ENCODE assay signal across 9 mouse cellular contexts in genomic region chr13:42244240-42245086, GRCm38 (mm10). TPM values are rescaled to one million over a fixed set of nuclear protein-coding genes. Genes with fewer than 3 reads are reported as not detected.
DNase-seq lines count a peak whose midpoint lies in the region; ATAC-seq and TF ChIP-seq lines count a peak whose summit lies in the region.
"Had no signal": no experiment of that assay in that cellular context is flagged by ENCODE, and none has a peak within 500 bp of the region (broad histone marks: within the 10 kb centered on the region; RNA-seq: fewer than 3 reads in every experiment).

No protein-coding gene starts in this region.

- TF ChIP-seq POLR2A in CH12.LX (IDR thresholded peaks at IDR 0.05; ENCODE audit: low read depth, low read length), result no peak

- peak in 1 of 2 experiments; percentile 73; a peak in 2 of 4 replicates for TF ChIP-seq CTCF in CH12.LX (conservative IDR thresholded peaks at IDR 0.05 in 1 of 2, IDR thresholded peaks at IDR 0.05 in 1 of 2; ENCODE audit: low read depth in 2 of 2, low read length in 2 of 2)

- H3K27me3 ChIP-seq in forebrain, embryonic 13.5 days, result no peaks in the 10 kb centered on the region
- H3K27me3 ChIP-seq in forebrain, embryonic 10.5 days (ENCODE audit: poor library complexity, severe bottlenecking), result no peaks in the 10 kb centered on the region
- no peaks in the 10 kb centered on the region for H3K27me3 ChIP-seq in CH12.LX (replicated peaks)
- H3K27me3 ChIP-seq in hindbrain, embryonic 14.5 days (ENCODE audit: control insufficient read depth, insufficient read depth, low read length), result no peaks in the 10 kb centered on the region
- H3K27me3 ChIP-seq in midbrain, embryonic 14.5 days (ENCODE audit: control insufficient read depth, insufficient read depth, low read length), result no peaks in the 10 kb centered on the region

- H3K9me3 ChIP-seq in forebrain, embryonic 13.5 days (replicated peaks), result no peaks in the 10 kb centered on the region
- H3K9me3 ChIP-seq in forebrain, embryonic 10.5 days, result no peaks in the 10 kb centered on the region
- no peaks in the 10 kb centered on the region for H3K9me3 ChIP-seq in CH12.LX (replicated peaks; ENCODE audit: low read length)
- H3K9me3 ChIP-seq in hindbrain, embryonic 14.5 days (ENCODE audit: control insufficient read depth, low read length), result no peaks in the 10 kb centered on the region
- no peaks in the 10 kb centered on the region for H3K9me3 ChIP-seq in midbrain, embryonic 14.5 days (ENCODE audit: control insufficient read depth, low read length)
- H3K9me3 ChIP-seq: G1E had no signal

- no peak overlapping the region for H3K4me3 ChIP-seq in forebrain, embryonic 13.5 days
- H3K4me3 ChIP-seq in forebrain, embryonic 10.5 days, result no peak overlapping the region
- no peak overlapping the region for H3K4me3 ChIP-seq in CH12.LX (replicated peaks in 1 of 3; ENCODE audit: low read depth in 2 of 3, low read length in 2 of 3, poor library complexity in 1 of 3)
- H3K4me3 ChIP-seq in hindbrain, embryonic 14.5 days (replicated peaks; ENCODE audit: low read length), result no peak overlapping the region
- no peak overlapping the region for H3K4me3 ChIP-seq in midbrain, embryonic 14.5 days (replicated peaks; ENCODE audit: low read depth, low read length)

- TF ChIP-seq RAD21 in CH12.LX (IDR thresholded peaks at IDR 0.05; ENCODE audit: low read depth, low read length), result peak; percentile 55

- ATAC-seq in forebrain, embryonic 13.5 days, result peak; percentile 69
- peak; percentile 55; the same call in 1 of the 2 replicates for ATAC-seq in hindbrain, embryonic 14.5 days (ENCODE audit: low FRiP score)
- ATAC-seq in midbrain, embryonic 14.5 days (ENCODE audit: low FRiP score, low TSS enrichment), result peak; percentile 53; the same call in 1 of the 2 replicates

- H3K4me1 ChIP-seq in forebrain, embryonic 13.5 days, result 0 out of 2 replicates have a peak, but pooled peaks cover 3% of the 10 kb centered on the region
- peaks cover 19% of the 10 kb centered on the region for H3K4me1 ChIP-seq in forebrain, embryonic 10.5 days
- peaks cover 5 to 31% of the 10 kb centered on the region in 2 experiments for H3K4me1 ChIP-seq in CH12.LX (ENCODE audit: control insufficient read depth in 1 of 2, insufficient read depth in 2 of 2)
- H3K4me1 ChIP-seq in hindbrain, embryonic 14.5 days (replicated peaks; ENCODE audit: control insufficient read depth, insufficient read depth, low read length), result no peaks in the 10 kb centered on the region
- H3K4me1 ChIP-seq in midbrain, embryonic 14.5 days (ENCODE audit: control insufficient read depth, insufficient read depth, low read length), result no peaks in the 10 kb centered on the region

- H3K36me3 ChIP-seq in forebrain, embryonic 13.5 days (ENCODE audit: poor library complexity, severe bottlenecking), result no peaks in the 10 kb centered on the region
- H3K36me3 ChIP-seq in forebrain, embryonic 10.5 days (replicated peaks), result no peaks in the 10 kb centered on the region
- no peaks in the 10 kb centered on the region for H3K36me3 ChIP-seq in CH12.LX (replicated peaks in 1 of 2; ENCODE audit: control insufficient read depth in 1 of 2, insufficient read depth in 1 of 2, low read length in 1 of 2)
- no peaks in the 10 kb centered on the region for H3K36me3 ChIP-seq in hindbrain, embryonic 14.5 days (replicated peaks; ENCODE audit: control insufficient read depth, insufficient read depth)
- no peaks in the 10 kb centered on the region for H3K36me3 ChIP-seq in midbrain, embryonic 14.5 days (ENCODE audit: control insufficient read depth, insufficient read depth, low read length)
- H3K36me3 ChIP-seq: G1E had no signal

- dilution Hi-C loops in CH12.LX (cut with MboI; ENCODE audit: extremely low pct_ligation_motif_present, extremely low pct_unique_long_range_greater_than_20kb, low sequenced_read_pairs), result no loop called here

- in situ Hi-C loops in CH12.LX (cut with MboI; ENCODE audit: low pct_ligation_motif_present, low pct_unique_long_range_greater_than_20kb, low sequenced_read_pairs), result no loop called here

- DNase-seq in forebrain, embryonic 10.5 days (ENCODE audit: extremely low spot score, low spot score), result no peak
- DNase-seq in CH12.LX (ENCODE audit: extremely low read depth), result peak; percentile 38
- DNase-seq in embryo, embryonic 11 days, result peak; percentile 71
- peak; percentile 88 for DNase-seq in hindbrain, embryonic 14.5 days (ENCODE audit: low spot score)
- peak; percentile 23 to 78 for DNase-seq in layer of hippocampus, postnatal 14 days (ENCODE audit: low spot score in 2 of 2)
- DNase-seq in midbrain, embryonic 14.5 days, result peak; percentile 90
- peak; percentile 20 for DNase-seq in thymus, postnatal 14 days

- no peak overlapping the region for H3K9ac ChIP-seq in forebrain, embryonic 13.5 days
- H3K9ac ChIP-seq in CH12.LX (ENCODE audit: insufficient read depth, low read depth), result no peak overlapping the region
- H3K9ac ChIP-seq in hindbrain, embryonic 14.5 days, result no peak overlapping the region
- no peak overlapping the region for H3K9ac ChIP-seq in midbrain, embryonic 14.5 days (replicated peaks; ENCODE audit: low read length)

- 52% methylated on average over 7 of the region's 7 CpGs for WGBS in forebrain, embryonic 13.5 days
- WGBS in forebrain, embryonic 10.5 days, result 64% methylated on average over 7 of the region's 7 CpGs
- WGBS in hindbrain, embryonic 14.5 days, result 53% methylated on average over 7 of the region's 7 CpGs
- WGBS in midbrain, embryonic 14.5 days, result 43% methylated on average over 7 of the region's 7 CpGs

- no peak for TF ChIP-seq EP300 in CH12.LX (IDR thresholded peaks at IDR 0.05; ENCODE audit: low read length)

- H3K4me2 ChIP-seq in forebrain, embryonic 13.5 days, result no peak overlapping the region
- H3K4me2 ChIP-seq in CH12.LX (ENCODE audit: insufficient read depth, low read depth, poor library complexity, severe bottlenecking), result peak overlapping the region; percentile 42
- no peak overlapping the region for H3K4me2 ChIP-seq in hindbrain, embryonic 14.5 days (replicated peaks)
- H3K4me2 ChIP-seq in midbrain, embryonic 14.5 days (ENCODE audit: low read length), result no peak overlapping the region

- H3K79me2 ChIP-seq in CH12.LX (replicated peaks; ENCODE audit: control insufficient read depth, extremely low read depth, insufficient read depth, poor library complexity, severe bottlenecking), result no peaks in the 10 kb centered on the region

- H3K27ac ChIP-seq in forebrain, embryonic 13.5 days, result no peak overlapping the region
- no peak overlapping the region for H3K27ac ChIP-seq in forebrain, embryonic 10.5 days
- H3K27ac ChIP-seq in CH12.LX (ENCODE audit: insufficient read depth, low read depth), result no peak overlapping the region
- H3K27ac ChIP-seq in hindbrain, embryonic 14.5 days, result no peak overlapping the region
- no peak overlapping the region for H3K27ac ChIP-seq in midbrain, embryonic 14.5 days (replicated peaks; ENCODE audit: low read depth, low read length)

TF ChIP-seq in CH12.LX, 34 proteins besides CTCF, POLR2A, EP300 and RAD21:
- TF ChIP-seq GABPA (IDR thresholded peaks at IDR 0.05; ENCODE audit: insufficient replicate concordance, low read depth, low read length), result no peak
- TF ChIP-seq USF1 (IDR thresholded peaks at IDR 0.05; ENCODE audit: low read depth, low read length), result no peak
- TF ChIP-seq ZC3H11A (IDR thresholded peaks at IDR 0.05; ENCODE audit: low read depth, low read length), result 0 out of 2 replicates have a peak, but pooled peaks have one; percentile 5
- TF ChIP-seq SMC3 (IDR thresholded peaks at IDR 0.05; ENCODE audit: low read depth, low read length), result peak; percentile 51
- TF ChIP-seq UBTF (IDR thresholded peaks at IDR 0.05; ENCODE audit: low read depth, low read length), result no peak
- no peak for TF ChIP-seq JUN (IDR thresholded peaks at IDR 0.05; ENCODE audit: insufficient read depth, low read depth, low read length)
- TF ChIP-seq CHD1 (IDR thresholded peaks at IDR 0.05; ENCODE audit: low read depth, low read length), result no peak
- TF ChIP-seq CHD2 (IDR thresholded peaks at IDR 0.05; ENCODE audit: low read length), result no peak
- no peak for TF ChIP-seq RCOR1 (conservative IDR thresholded peaks at IDR 0.05; ENCODE audit: low read depth, low read length)

RNA-seq across cellular contexts. Expression of gene Edn1, which starts 56.8 kb away (rescaled TPM):
- 0.82 and 1.1 TPM in 2 replicates for polyA plus RNA-seq in forebrain, embryonic 13.5 days (2015; fragmentation: Nextera tagmentation; extraction: Ambion mirVana)
- 0.90 and 0.94 TPM in 2 replicates for polyA plus RNA-seq in forebrain, embryonic 10.5 days (2016; fragmentation: Nextera tagmentation; extraction: Ambion mirVana)
- total RNA-seq in CH12.LX (2012; rRNA removed) (not detected in 2 replicates), CH12.LX (2014; rRNA removed) (0.18 TPM in 1 of 2 replicates, not detected in the other)
- polyA plus RNA-seq in CH12.LX (2012; ENCODE audit: insufficient read length, low read depth), result not detected in 2 replicates
- polyA plus RNA-seq in hindbrain, embryonic 14.5 days (2014; fragmentation: Nextera tagmentation; extraction: Ambion mirVana), result 2.3 and 3.1 TPM in 2 replicates
- 1 to 10 TPM; 3.5 to 4.1 TPM for total RNA-seq in layer of hippocampus, postnatal 14 days (2021)
- 1.4 and 2.8 TPM in 2 replicates for polyA plus RNA-seq in midbrain, embryonic 14.5 days (2014; fragmentation: Nextera tagmentation; extraction: Ambion mirVana)
- polyA plus RNA-seq: G1E had no signal
